Mouse (Mus musculus) hindbrain, postnatal 0 days (tissue): ENCODE measurements around the gene H2-Q1. TPM values are rescaled to one million over a fixed set of nuclear protein-coding genes. Genes with fewer than 3 reads are reported as not detected.
"Not testable (repeated sequence)": the region's sequence is repeated elsewhere in the genome, so short reads cannot be mapped to it uniquely, and the experiment has no call there.

ENCODE experiments used
- ATAC-seq: fragments of 200-750 bp; cut with Nextera tagmentation; 2 replicates; pipeline ENCODE4 v1.8.0; 2017; ENCODE audit warnings: mild to moderate bottlenecking, moderate TSS enrichment, moderate library complexity
- DNase-seq: peaks from one replicate; pipeline ENCODE4 v3.0.0-alpha.2; 2015; ENCODE audit warnings: low spot score
- H3K27ac ChIP-seq: fragments of 300-500 bp; sonication (generic); 2 replicates; pipeline ENCODE4 v1.5.1; 2014; ENCODE audit warnings: mild to moderate bottlenecking
- H3K27me3 ChIP-seq: fragments of 300-500 bp; sonication (generic); 2 replicates; pipeline ENCODE4 v1.6.1; 2014; ENCODE audit warnings: low read length, mixed read lengths; ENCODE audit not compliant: insufficient read depth
- H3K36me3 ChIP-seq: fragments of 300-500 bp; sonication (generic); 2 replicates; pipeline ENCODE4 v1.6.1; 2014; ENCODE audit warnings: low read length, mixed read lengths; ENCODE audit not compliant: insufficient read depth
- H3K4me1 ChIP-seq: fragments of 300-500 bp; sonication (generic); 2 replicates; pipeline ENCODE4 v1.6.1; 2014; ENCODE audit warnings: antibody characterized with exemption, low read length, mixed read lengths; ENCODE audit not compliant: insufficient read depth
- H3K4me2 ChIP-seq: fragments of 300-500 bp; sonication (generic); 2 replicates; pipeline ENCODE4 v1.6.1; 2014; ENCODE audit warnings: low read depth, mild to moderate bottlenecking, low read length, moderate library complexity, mixed read lengths
- H3K4me3 ChIP-seq: fragments of 300-500 bp; sonication (generic); 2 replicates; pipeline ENCODE4 v1.5.1; 2014; ENCODE audit warnings: low read length
- H3K9ac ChIP-seq: fragments of 300-500 bp; sonication (generic); replicated peaks from 2 replicates; pipeline ENCODE4 v1.6.1; 2014; ENCODE audit warnings: mild to moderate bottlenecking, low read length, moderate library complexity, mixed read lengths
- H3K9me3 ChIP-seq: fragments of 300-500 bp; sonication (generic); 2 replicates; pipeline ENCODE4 v1.6.1; 2016; ENCODE audit warnings: low read length, mixed read lengths
- CTCF ChIP-seq: IDR thresholded peaks from 2 replicates; pipeline ENCODE4 v1.5.1; 2016; ENCODE audit warnings: antibody characterized with exemption, control low read depth, low read depth
- WGBS: fragments of 180-500 bp; shearing (Covaris S2); extraction: QIAGEN DNeasy Blood & Tissue Kit; methylation state at CpG from one replicate; pipeline ENCODE4 v1.1.7; 2014; 5-methylcytosine and 5-hydroxymethylcytosine counted together
- polyA plus RNA-seq: library from polyadenylated mRNA; unstranded; fragments of >200 nt; fragmentation: Nextera tagmentation; extraction: Ambion mirVana; gene quantifications from 2 replicates; pipeline ENCODE4 v1.2.1, GENCODE M21; 2015
- total RNA-seq: library from RNA; depleted of rRNA; stranded (reverse); fragments of >200 nt; gene quantifications from 2 replicates; pipeline ENCODE4 v1.2.3, GENCODE M21; 2014

Gene H2-Q1
- total and polyA plus RNA-seq, 2 experiments from 2014 or later = 0.42 to 1.5 TPM

DNA sequence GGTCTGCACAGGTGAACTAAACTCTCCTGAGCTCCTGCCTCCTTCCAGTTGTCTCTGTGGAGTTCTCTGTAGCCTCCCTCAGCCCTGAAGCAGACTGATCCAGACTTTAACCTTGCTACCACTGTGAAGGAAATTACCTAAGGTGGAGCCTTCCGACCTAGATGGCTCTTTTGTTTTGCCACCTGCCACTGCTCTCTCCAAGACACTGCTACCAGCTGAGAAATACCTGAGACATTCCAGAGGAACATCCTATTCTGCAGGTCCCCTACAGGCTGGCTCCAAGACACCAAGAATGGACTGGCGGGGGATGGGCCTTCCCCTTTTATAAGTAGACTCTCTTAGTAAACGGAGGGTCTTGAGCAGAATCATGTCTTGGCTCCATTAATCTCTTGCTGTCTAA, 39.9 kb upstream of the H2-Q1 start:
- H3K27ac ChIP-seq = no peak overlapping the region
- H3K4me1 ChIP-seq = no peaks in the 10 kb centered on the region
- 74% methylated on average over 3 of the region's 3 CpGs for WGBS
- H3K9me3 ChIP-seq = no peaks in the 10 kb centered on the region
- no peak overlapping the region for H3K4me3 ChIP-seq
- no peak overlapping the region for H3K9ac ChIP-seq
- ATAC-seq (no peak), DNase-seq (no peak)
- peaks cover 5% of the 10 kb centered on the region; the same call in 1 of the 2 replicates for H3K27me3 ChIP-seq
- H3K36me3 ChIP-seq = no peaks in the 10 kb centered on the region
- TF ChIP-seq CTCF = no peak
- no peak overlapping the region for H3K4me2 ChIP-seq

DNA sequence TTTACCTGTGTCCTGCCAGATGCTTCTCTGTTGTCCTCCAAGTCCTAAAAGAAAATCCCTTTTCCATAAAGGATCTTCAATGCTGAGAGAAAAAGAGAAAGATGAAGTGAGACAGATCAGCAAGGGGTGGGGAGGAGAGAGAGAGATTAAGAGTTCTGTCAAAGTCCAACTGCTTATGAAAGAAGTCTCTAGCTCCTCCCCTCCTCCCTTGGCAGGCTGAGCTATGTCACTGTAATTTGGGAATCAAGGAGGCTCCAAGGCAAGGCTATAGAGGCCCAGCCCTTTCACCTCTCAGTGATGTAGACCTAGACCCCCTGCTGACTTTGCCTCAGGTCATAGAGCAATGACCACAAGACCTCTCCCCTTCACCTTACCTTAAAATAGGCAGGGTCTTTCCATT, 34.8 kb upstream of the H2-Q1 start:
- Histone ChIP-seq H3K9me3 (no peaks in the 10 kb centered on the region), H3K27me3 (no peaks in the 10 kb centered on the region), H3K4me3 (no peak overlapping the region), H3K4me1 (no peaks in the 10 kb centered on the region), H3K9ac (no peak overlapping the region), H3K36me3 (no peaks in the 10 kb centered on the region), H3K4me2 (no peak overlapping the region), H3K27ac (no peak overlapping the region)
- no peak for DNase-seq
- ATAC-seq = no peak
- no peak for TF ChIP-seq CTCF

DNA sequence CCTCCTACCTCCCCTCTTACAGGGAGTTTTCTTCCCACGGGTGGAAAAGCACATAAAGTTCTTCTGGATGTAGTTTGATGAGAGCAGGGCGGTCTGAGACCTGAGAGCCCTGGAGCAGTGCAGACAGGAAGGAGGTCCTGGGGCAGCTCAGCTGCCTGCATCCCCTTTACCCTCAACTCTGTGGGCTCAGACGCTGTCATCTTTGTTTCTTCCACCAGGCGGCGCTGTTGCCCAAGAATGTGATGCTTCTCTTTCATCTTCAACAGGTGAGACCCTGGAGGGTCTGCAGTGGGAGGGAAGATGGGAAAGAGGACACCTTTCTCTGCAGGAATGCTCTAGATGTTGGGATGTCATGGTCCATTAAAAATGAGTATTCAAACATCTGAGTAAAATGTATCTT, 24.4 kb upstream of the H2-Q1 start:
- H3K27me3 ChIP-seq, H3K36me3 ChIP-seq, H3K4me2 ChIP-seq, H3K4me1 ChIP-seq, ATAC-seq, H3K27ac ChIP-seq, H3K9ac ChIP-seq, H3K9me3 ChIP-seq, H3K4me3 ChIP-seq: not testable (repeated sequence)
- TF ChIP-seq CTCF = peak; percentile 88
- peak; percentile 34 for DNase-seq
- WGBS = 7% methylated on average over 5 of the region's 5 CpGs

DNA sequence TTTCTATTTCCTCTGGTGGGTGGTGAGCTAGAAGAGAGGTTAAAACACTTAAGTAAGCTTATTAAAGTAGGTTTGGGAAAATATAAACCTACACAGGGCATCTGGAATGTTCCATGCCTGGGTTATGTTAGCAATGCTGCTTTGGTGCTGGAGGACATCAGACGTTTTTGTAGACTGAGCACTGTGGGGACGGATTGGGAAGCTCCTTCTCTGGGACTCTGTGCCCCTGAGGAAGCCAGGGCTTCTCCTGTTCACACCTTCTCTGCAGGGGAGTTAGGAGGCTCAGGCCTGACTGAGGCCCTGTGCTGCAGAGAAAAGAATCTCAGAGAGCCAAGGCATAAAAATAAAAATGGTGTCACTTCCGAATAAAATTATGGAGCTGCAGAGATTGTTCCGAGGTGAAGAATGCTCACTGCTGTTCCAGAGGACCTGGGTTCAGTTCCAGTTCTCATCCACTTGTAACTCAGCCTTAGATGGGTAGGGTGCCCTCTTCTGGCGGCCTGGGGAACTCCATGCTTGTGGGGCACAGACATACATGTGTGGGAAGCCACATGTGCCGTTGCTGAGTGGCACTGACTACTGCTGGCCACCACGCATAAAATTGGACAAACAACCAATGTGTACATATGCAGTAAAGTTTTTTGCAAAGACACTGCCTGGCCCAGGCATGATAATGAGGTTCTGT, 19.8 kb upstream of the H2-Q1 start:
- 85% methylated on average over 7 of the region's 7 CpGs for WGBS
- DNase-seq, H3K27me3 ChIP-seq, H3K36me3 ChIP-seq, H3K9me3 ChIP-seq, H3K9ac ChIP-seq, H3K4me2 ChIP-seq, ATAC-seq, H3K4me3 ChIP-seq, H3K27ac ChIP-seq, H3K4me1 ChIP-seq: not testable (repeated sequence)

DNA sequence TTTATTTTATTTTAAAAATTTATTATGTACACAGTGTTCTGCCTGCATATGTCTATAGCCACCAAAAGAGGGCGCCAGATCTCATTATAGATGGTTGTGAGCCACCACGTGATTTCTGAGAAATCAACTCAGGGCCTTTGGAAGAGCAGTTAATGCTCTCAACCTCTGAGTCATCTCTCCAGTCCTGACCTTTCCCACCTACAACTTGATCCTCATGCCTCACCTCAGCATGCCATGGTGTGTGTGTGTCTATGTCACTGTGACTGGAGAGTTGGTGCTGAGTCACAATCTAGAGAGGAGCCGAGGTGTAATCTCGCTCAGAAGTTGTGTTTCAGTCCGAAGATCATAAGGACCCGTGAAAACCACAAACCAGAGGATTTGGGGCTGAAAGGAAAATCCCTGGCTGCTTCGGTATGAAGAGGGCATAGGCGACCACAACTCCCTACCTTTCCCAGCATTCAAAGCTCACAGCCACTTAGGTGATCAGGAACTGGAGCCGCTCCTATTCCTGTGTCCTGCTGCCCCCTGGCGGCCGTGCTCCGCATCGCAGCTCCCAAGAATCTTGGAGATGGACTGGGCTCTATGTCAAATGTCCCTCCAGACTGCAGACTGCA, 18.5 kb upstream of the H2-Q1 start:
- DNase-seq = peak; percentile 75
- Histone ChIP-seq H3K4me2 (no peak overlapping the region), H3K27me3 (no peaks in the 10 kb centered on the region), H3K9me3 (no peaks in the 10 kb centered on the region), H3K4me3 (no peak overlapping the region), H3K4me1 (no peaks in the 10 kb centered on the region), H3K27ac (no peak overlapping the region), H3K9ac (no peak overlapping the region), H3K36me3 (no peaks in the 10 kb centered on the region)
- WGBS = 24% methylated on average over 13 of the region's 13 CpGs
- 0 out of 2 replicates have a peak, but pooled peaks have one; percentile 32 for ATAC-seq
- peak; percentile 91 for TF ChIP-seq CTCF

- Histone ChIP-seq H3K9me3 (no peaks in the 10 kb centered on the region), H3K4me1 (no peaks in the 10 kb centered on the region), H3K27me3 (no peaks in the 10 kb centered on the region), H3K4me2 (no peak overlapping the region), H3K27ac (no peak overlapping the region), H3K4me3 (no peak overlapping the region), H3K36me3 (no peaks in the 10 kb centered on the region), H3K9ac (no peak overlapping the region)
- ATAC-seq (no peak), DNase-seq (no peak)
- no peak for TF ChIP-seq CTCF
- 80% methylated on average over 2 of the region's 2 CpGs for WGBS
Observed at GRCm38 (mm10) chr17:35303271-35303670, 16.9 kb upstream of the H2-Q1 start.

GRCm38 (mm10) chr17:35303756-35304350, 16.4 kb upstream of the H2-Q1 start:
- Histone ChIP-seq H3K9me3 (no peaks in the 10 kb centered on the region), H3K4me2 (no peak overlapping the region), H3K9ac (no peak overlapping the region), H3K27ac (no peak overlapping the region), H3K27me3 (no peaks in the 10 kb centered on the region), H3K4me1 (no peaks in the 10 kb centered on the region), H3K36me3 (no peaks in the 10 kb centered on the region), H3K4me3 (no peak overlapping the region)
- no peak for TF ChIP-seq CTCF
- no peak for DNase-seq
- ATAC-seq = no peak
- WGBS = 82% methylated on average over 10 of the region's 10 CpGs
